Comparison of ENCODE assay signal across 8 mouse cellular contexts in genomic region chr2:37748442-37749066, GRCm38 (mm10). TPM values are rescaled to one million over a fixed set of nuclear protein-coding genes. Genes with fewer than 3 reads are reported as not detected.
DNase-seq lines count a peak whose midpoint lies in the region; ATAC-seq lines count a peak whose summit lies in the region.

No protein-coding gene starts in this region.

- no peaks in the 10 kb centered on the region for H3K36me3 ChIP-seq in lung, embryonic 15.5 days

- no peak overlapping the region for H3K4me2 ChIP-seq in lung, embryonic 15.5 days

- peak; percentile 73 for ATAC-seq in lung, embryonic 15.5 days (ENCODE audit: borderline replicate concordance, extremely low read depth, low FRiP score, low TSS enrichment)

- no peak overlapping the region for H3K9ac ChIP-seq in lung, embryonic 15.5 days

- peaks cover 32% of the 10 kb centered on the region for H3K4me1 ChIP-seq in lung, embryonic 15.5 days

- H3K27ac ChIP-seq in lung, embryonic 15.5 days, result no peak overlapping the region

- no peak for DNase-seq in lung, postnatal 25 days (ENCODE audit: low spot score)
- DNase-seq in cerebellum, postnatal 25 days, result peak; percentile 53 to 74
- DNase-seq in heart, adult 9 months (ENCODE audit: low spot score in 2 of 2), result peak; percentile 30 to 45
- peak; percentile 49 to 53 for DNase-seq in kidney, postnatal 4 days
- DNase-seq in thymus, postnatal 25 days, result no peak
- DNase-seq in B cell, adult 2 months, result no peak
- no peak for DNase-seq in urinary bladder, postnatal 25 days (ENCODE audit: low spot score)

- H3K9me3 ChIP-seq in lung, embryonic 15.5 days, result no peaks in the 10 kb centered on the region

- H3K4me3 ChIP-seq in lung, embryonic 15.5 days, result no peak overlapping the region

- H3K27me3 ChIP-seq in lung, embryonic 15.5 days, result no peaks in the 10 kb centered on the region

- 39% methylated on average over 10 of the region's 10 CpGs for WGBS in lung, embryonic 15.5 days

RNA-seq across cellular contexts. Expression of gene Crb2, which starts 27.5 kb away (rescaled TPM):
- polyA plus RNA-seq in lung, embryonic 15.5 days (2015; fragmentation: Nextera tagmentation; extraction: Ambion mirVana), result 0.96 and 1.3 TPM in 2 replicates

RNA-seq across cellular contexts. Expression of gene Strbp, which starts 44.9 kb away (rescaled TPM):
- 28.2 and 31.9 TPM in 2 replicates for polyA plus RNA-seq in lung, embryonic 15.5 days (2015; fragmentation: Nextera tagmentation; extraction: Ambion mirVana)

Comparison
In these comparisons a context has a peak if more than half of its experiments do, and no peak if none do; other contexts are left out.
1. DNase-seq: peak in cerebellum, postnatal 25 days (2 of 2), heart, adult 9 months (2 of 2) and kidney, postnatal 4 days (2 of 2); none in lung, postnatal 25 days (single experiment), thymus, postnatal 25 days (single experiment), B cell, adult 2 months (0 of 2) and urinary bladder, postnatal 25 days (single experiment).